In genomic region chr7:19067063-19067462, GRCm38 (mm10) we compare ENCODE assay signal across 18 mouse cellular contexts. TPM values are rescaled to one million over a fixed set of nuclear protein-coding genes. Genes with fewer than 3 reads are reported as not detected.
"Had no signal": no experiment of that assay in that cellular context is flagged by ENCODE, and none has a peak within 500 bp of the region (broad histone marks: within the 10 kb centered on the region; RNA-seq: fewer than 3 reads in every experiment).

No protein-coding gene starts in this region.

- H3K27ac ChIP-seq: kidney, embryonic 15.5 days; limb, embryonic 12.5 days; limb, embryonic 15.5 days; liver, embryonic 14.5 days; midbrain, embryonic 12.5 days; midbrain, embryonic 15.5 days; stomach, postnatal 0 days had no signal

- DNase-seq: kidney, adult 2 months; kidney, postnatal 10 days; kidney, postnatal 36 days; left cerebral cortex, postnatal 4 days; liver, postnatal 0 days; lung, embryonic 14.5 days; lung, postnatal 14 days; thymus, adult 18-20 months; thymus, postnatal 36 days had no signal

- H3K4me3 ChIP-seq: kidney, embryonic 15.5 days; limb, embryonic 12.5 days; limb, embryonic 15.5 days; midbrain, embryonic 12.5 days; midbrain, embryonic 15.5 days; myocyte had no signal

RNA-seq across cellular contexts. Expression of gene Rsph6a, which starts 12.6 kb away (rescaled TPM):
- total RNA-seq: megakaryocyte progenitor cell, adult 5-6 weeks had no signal
